Comparison of ENCODE assay signal across 10 mouse cellular contexts in the genomic region with DNA sequence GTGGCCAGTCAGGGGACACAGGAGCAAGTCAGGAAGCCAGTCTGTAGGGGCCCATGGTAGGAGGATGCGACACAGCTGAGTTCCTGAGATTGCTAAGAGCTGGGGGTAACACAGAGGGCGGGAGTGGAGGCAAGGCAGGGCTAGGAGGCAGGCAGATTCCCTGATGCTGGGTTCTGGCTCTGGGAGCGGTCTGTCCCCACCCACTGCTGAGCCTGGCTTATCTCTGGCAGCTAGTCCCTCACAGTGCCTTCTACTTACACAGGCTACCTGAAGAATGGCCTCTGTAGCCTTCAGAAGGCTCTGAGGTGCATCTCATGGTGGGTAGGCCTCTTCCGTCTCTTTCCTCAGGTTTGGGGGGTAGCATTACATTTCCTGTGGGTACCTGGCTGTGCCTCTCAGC. TPM values are rescaled to one million over a fixed set of nuclear protein-coding genes. Genes with fewer than 3 reads are reported as not detected.
DNase-seq lines count a peak whose midpoint lies in the region; ATAC-seq lines count a peak whose summit lies in the region.
"Had no signal": no experiment of that assay in that cellular context is flagged by ENCODE, and none has a peak within 500 bp of the region (broad histone marks: within the 10 kb centered on the region; RNA-seq: fewer than 3 reads in every experiment).

No protein-coding gene starts in this region.

- peaks cover 42% of the 10 kb centered on the region for H3K4me1 ChIP-seq in forebrain, embryonic 10.5 days
- H3K4me1 ChIP-seq in forebrain, embryonic 13.5 days = peaks cover 29% of the 10 kb centered on the region
- peaks cover 46% of the 10 kb centered on the region for H3K4me1 ChIP-seq in liver, embryonic 12.5 days

- 47% methylated on average over 4 of the region's 4 CpGs for WGBS in forebrain, embryonic 10.5 days
- 46% methylated on average over 4 of the region's 4 CpGs for WGBS in forebrain, embryonic 13.5 days
- 20% methylated on average over 4 of the region's 4 CpGs for WGBS in liver, embryonic 12.5 days (ENCODE audit: insufficient replicate concordance)

- no peak overlapping the region for H3K4me3 ChIP-seq in forebrain, embryonic 10.5 days
- H3K4me3 ChIP-seq in forebrain, embryonic 13.5 days = no peak overlapping the region
- H3K4me3 ChIP-seq in liver, embryonic 12.5 days = no peak overlapping the region

- no peak for ATAC-seq in forebrain, embryonic 13.5 days
- peak; percentile 79 for ATAC-seq in liver, embryonic 12.5 days

- H3K27me3 ChIP-seq in forebrain, embryonic 10.5 days (ENCODE audit: poor library complexity, severe bottlenecking) = peaks cover 60% of the 10 kb centered on the region
- peaks cover 35% of the 10 kb centered on the region for H3K27me3 ChIP-seq in forebrain, embryonic 13.5 days
- peaks cover 43% of the 10 kb centered on the region for H3K27me3 ChIP-seq in liver, embryonic 12.5 days (replicated peaks)

- DNase-seq in forebrain, embryonic 10.5 days (ENCODE audit: extremely low spot score, low spot score) = no peak
- DNase-seq in thymus, postnatal 0 days (ENCODE audit: low spot score) = peak; percentile 28
- no peak for DNase-seq in thymus, postnatal 10 days (ENCODE audit: low spot score in 2 of 2)
- no peak for DNase-seq in right cerebral cortex, postnatal 10 days (ENCODE audit: low spot score in 2 of 2)
- DNase-seq in embryo, embryonic 9.5 days (ENCODE audit: extremely low spot score) = no peak
- DNase-seq in testis, postnatal 14 days (ENCODE audit: low spot score) = no peak
- DNase-seq: adrenal gland, adult 2 months had no signal

- no peak overlapping the region; the same call in 1 of the 2 replicates for H3K9ac ChIP-seq in forebrain, embryonic 13.5 days
- peak overlapping the region; percentile 49 for H3K9ac ChIP-seq in liver, embryonic 12.5 days

- no peaks in the 10 kb centered on the region for H3K36me3 ChIP-seq in forebrain, embryonic 10.5 days (replicated peaks)
- 0 out of 2 replicates have a peak, but pooled peaks cover under 1% of the 10 kb centered on the region for H3K36me3 ChIP-seq in forebrain, embryonic 13.5 days (ENCODE audit: poor library complexity, severe bottlenecking)
- no peaks in the 10 kb centered on the region for H3K36me3 ChIP-seq in liver, embryonic 12.5 days

- H3K27ac ChIP-seq in forebrain, embryonic 10.5 days = peak overlapping the region; percentile 35; the same call in 1 of the 2 replicates
- H3K27ac ChIP-seq in forebrain, embryonic 13.5 days = no peak overlapping the region
- H3K27ac ChIP-seq in liver, embryonic 12.5 days = peak overlapping the region; percentile 72
- H3K27ac ChIP-seq: macrophage had no signal

- H3K4me2 ChIP-seq in forebrain, embryonic 13.5 days = no peak overlapping the region
- peak overlapping the region; percentile 50 for H3K4me2 ChIP-seq in liver, embryonic 12.5 days

- no peaks in the 10 kb centered on the region for H3K9me3 ChIP-seq in forebrain, embryonic 10.5 days
- H3K9me3 ChIP-seq in forebrain, embryonic 13.5 days (replicated peaks) = no peaks in the 10 kb centered on the region
- no peaks in the 10 kb centered on the region for H3K9me3 ChIP-seq in liver, embryonic 12.5 days (replicated peaks)

RNA-seq across cellular contexts. Expression of a gene that starts 6.4 kb away (rescaled TPM):
- polyA plus RNA-seq in forebrain, embryonic 10.5 days (2016; fragmentation: Nextera tagmentation; extraction: Ambion mirVana) = not detected in 2 replicates
- polyA plus RNA-seq in forebrain, embryonic 13.5 days (2015; fragmentation: Nextera tagmentation; extraction: Ambion mirVana) = 0.35 TPM in 1 of 2 replicates, not detected in the other
- polyA plus RNA-seq in thymus, postnatal 0 days (2015; fragmentation: Nextera tagmentation; extraction: Ambion mirVana) = 0.94 and 1.0 TPM in 2 replicates
- 0.23 TPM in 1 of 2 replicates, not detected in the other for polyA plus RNA-seq in liver, embryonic 12.5 days (2016; fragmentation: Nextera tagmentation; extraction: Ambion mirVana)
- polyA plus RNA-seq: macrophage had no signal

RNA-seq across cellular contexts. Expression of a gene that starts 7.6 kb away (rescaled TPM):
- 10.0 and 10.1 TPM in 2 replicates for polyA plus RNA-seq in forebrain, embryonic 10.5 days (2016; fragmentation: Nextera tagmentation; extraction: Ambion mirVana)
- 6.7 and 9.2 TPM in 2 replicates for polyA plus RNA-seq in forebrain, embryonic 13.5 days (2015; fragmentation: Nextera tagmentation; extraction: Ambion mirVana)
- 12.1 and 12.7 TPM in 2 replicates for polyA plus RNA-seq in thymus, postnatal 0 days (2015; fragmentation: Nextera tagmentation; extraction: Ambion mirVana)
- polyA plus RNA-seq in liver, embryonic 12.5 days (2016; fragmentation: Nextera tagmentation; extraction: Ambion mirVana) = 3.5 and 3.8 TPM in 2 replicates

RNA-seq across cellular contexts. Expression of a gene that starts 9.0 kb away (rescaled TPM):
- 0.15 TPM in 1 of 2 replicates, not detected in the other for polyA plus RNA-seq in forebrain, embryonic 10.5 days (2016; fragmentation: Nextera tagmentation; extraction: Ambion mirVana)
- 0.18 and 0.19 TPM in 2 replicates for polyA plus RNA-seq in forebrain, embryonic 13.5 days (2015; fragmentation: Nextera tagmentation; extraction: Ambion mirVana)
- polyA plus RNA-seq in thymus, postnatal 0 days (2015; fragmentation: Nextera tagmentation; extraction: Ambion mirVana) = 0.22 TPM in 1 of 2 replicates, not detected in the other
- not detected in 2 replicates for polyA plus RNA-seq in liver, embryonic 12.5 days (2016; fragmentation: Nextera tagmentation; extraction: Ambion mirVana)

RNA-seq across cellular contexts. Expression of a gene that starts 19.6 kb away (rescaled TPM):
- polyA plus RNA-seq in forebrain, embryonic 10.5 days (2016; fragmentation: Nextera tagmentation; extraction: Ambion mirVana) = 18.9 and 21.9 TPM in 2 replicates
- 6.7 and 7.4 TPM in 2 replicates for polyA plus RNA-seq in forebrain, embryonic 13.5 days (2015; fragmentation: Nextera tagmentation; extraction: Ambion mirVana)
- polyA plus RNA-seq in thymus, postnatal 0 days (2015; fragmentation: Nextera tagmentation; extraction: Ambion mirVana) = 2.5 and 3.1 TPM in 2 replicates
- 5.5 and 5.6 TPM in 2 replicates for polyA plus RNA-seq in liver, embryonic 12.5 days (2016; fragmentation: Nextera tagmentation; extraction: Ambion mirVana)
- polyA plus RNA-seq: macrophage had no signal

RNA-seq across cellular contexts. Expression of a gene that starts 34.5 kb away (rescaled TPM):
- polyA plus RNA-seq in forebrain, embryonic 10.5 days (2016; fragmentation: Nextera tagmentation; extraction: Ambion mirVana) = 39.8 and 41.0 TPM in 2 replicates
- 44.0 and 45.5 TPM in 2 replicates for polyA plus RNA-seq in forebrain, embryonic 13.5 days (2015; fragmentation: Nextera tagmentation; extraction: Ambion mirVana)
- polyA plus RNA-seq in thymus, postnatal 0 days (2015; fragmentation: Nextera tagmentation; extraction: Ambion mirVana) = 49.5 and 51.8 TPM in 2 replicates
- 18.0 and 18.9 TPM in 2 replicates for polyA plus RNA-seq in liver, embryonic 12.5 days (2016; fragmentation: Nextera tagmentation; extraction: Ambion mirVana)
